Mouse (Mus musculus): ENCODE measurements at regions not wholly inside any gene's neighbourhood (a gene's known extent, or its start where the extent isn't known, plus 50 kb on each side); places are given as distances from the start of the nearest gene placed in this dataset.
A peak's percentile ranks its signal among the peaks of the same experiment; 100 is the strongest.

DNA sequence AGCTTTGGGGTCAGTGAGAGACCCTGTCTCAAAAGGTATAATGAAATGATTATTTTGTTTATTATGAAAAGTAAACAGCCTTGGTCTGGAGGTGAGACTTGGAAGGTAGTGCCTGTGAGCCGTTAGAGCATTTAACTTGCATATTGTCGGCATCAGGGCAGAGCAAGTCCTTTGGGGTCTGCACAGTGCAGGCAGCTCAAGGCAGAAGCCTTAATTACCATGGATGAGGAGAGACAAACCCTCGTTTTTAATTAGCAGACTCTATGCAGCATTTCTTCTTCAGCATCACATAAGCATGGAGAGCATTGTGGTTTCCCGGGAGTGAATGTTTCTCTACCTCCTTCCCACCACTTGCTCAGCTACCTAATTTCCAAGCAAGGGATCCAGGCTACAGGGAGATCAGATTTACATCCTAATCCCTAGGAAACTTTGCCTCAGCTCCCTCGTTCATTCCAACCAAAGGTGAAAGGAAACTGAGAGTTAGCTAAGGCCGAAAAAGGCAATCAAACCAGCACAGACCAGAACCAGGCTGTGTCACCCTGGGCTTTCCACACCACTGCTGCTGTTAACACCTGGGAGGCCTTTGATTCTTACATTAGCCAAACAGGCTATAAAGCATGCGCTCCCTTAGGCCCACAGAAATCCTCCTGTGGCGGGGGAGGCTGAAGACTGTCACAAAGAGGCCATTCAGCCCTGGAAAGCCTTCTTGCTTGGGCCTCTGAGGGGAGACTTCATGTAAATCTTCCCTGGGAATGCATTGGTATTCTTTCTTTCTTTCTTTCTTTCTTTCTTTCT, 120.9 kb upstream of the Trib2 start:
- Histone ChIP-seq H3K27me3 (ENCODE audit: control insufficient read depth, insufficient read depth, low read length) (no peaks in the 10 kb centered on the region), H3K4me1 (ENCODE audit: control insufficient read depth, insufficient read depth, low read length) (no peaks in the 10 kb centered on the region), H3K4me2 (ENCODE audit: low read depth, low read length) (no peak overlapping the region), H3K36me3 (ENCODE audit: control insufficient read depth, insufficient read depth, low read length) (no peaks in the 10 kb centered on the region), H3K27ac (ENCODE audit: low read depth, low read length) (no peak overlapping the region), H3K4me3 (ENCODE audit: low read depth, low read length) (no peak overlapping the region), H3K9me3 (ENCODE audit: control insufficient read depth, low read length) (no peaks in the 10 kb centered on the region), H3K9ac (replicated peaks; ENCODE audit: low read depth, low read length) (no peak overlapping the region)
- peak; percentile 71; the same call in 1 of the 2 replicates for ATAC-seq (ENCODE audit: low read depth)
- WGBS, result 31% methylated on average over 8 of the region's 8 CpGs

- Histone ChIP-seq H3K27me3 (ENCODE audit: control insufficient read depth, insufficient read depth, low read length) (no peaks in the 10 kb centered on the region), H3K4me3 (ENCODE audit: low read depth, low read length) (no peak overlapping the region), H3K27ac (ENCODE audit: low read depth, low read length) (no peak overlapping the region), H3K4me1 (ENCODE audit: control insufficient read depth, insufficient read depth, low read length) (no peaks in the 10 kb centered on the region), H3K9ac (replicated peaks; ENCODE audit: low read depth, low read length) (no peak overlapping the region), H3K9me3 (ENCODE audit: control insufficient read depth, low read length) (no peaks in the 10 kb centered on the region), H3K4me2 (ENCODE audit: low read depth, low read length) (no peak overlapping the region), H3K36me3 (ENCODE audit: control insufficient read depth, insufficient read depth, low read length) (no peaks in the 10 kb centered on the region)
- 95% methylated on average over 4 of the region's 4 CpGs for WGBS
- ATAC-seq (ENCODE audit: low read depth), result no peak
Observed at GRCm38 (mm10) chr12:15932067-15932466, 115.3 kb upstream of the Trib2 start.

- H3K4me3 ChIP-seq (ENCODE audit: low read depth, low read length), result no peak overlapping the region
- no peaks in the 10 kb centered on the region for H3K36me3 ChIP-seq (ENCODE audit: control insufficient read depth, insufficient read depth, low read length)
- no peak overlapping the region for H3K4me2 ChIP-seq (ENCODE audit: low read depth, low read length)
- 96% methylated on average over 4 of the region's 4 CpGs for WGBS
- no peak for ATAC-seq (ENCODE audit: low read depth)
- no peaks in the 10 kb centered on the region for H3K9me3 ChIP-seq (ENCODE audit: control insufficient read depth, low read length)
- H3K4me1 ChIP-seq (ENCODE audit: control insufficient read depth, insufficient read depth, low read length), result no peaks in the 10 kb centered on the region
- H3K9ac ChIP-seq (replicated peaks; ENCODE audit: low read depth, low read length), result no peak overlapping the region
- no peak overlapping the region for H3K27ac ChIP-seq (ENCODE audit: low read depth, low read length)
- H3K27me3 ChIP-seq (ENCODE audit: control insufficient read depth, insufficient read depth, low read length), result no peaks in the 10 kb centered on the region
Observed at GRCm38 (mm10) chr12:15931535-15931934, 114.8 kb upstream of the Trib2 start.

- H3K4me2 ChIP-seq (ENCODE audit: low read depth, low read length), result no peak overlapping the region
- no peaks in the 10 kb centered on the region for H3K4me1 ChIP-seq (ENCODE audit: control insufficient read depth, insufficient read depth, low read length)
- 98% methylated on average over 3 of the region's 3 CpGs for WGBS
- no peak overlapping the region for H3K4me3 ChIP-seq (ENCODE audit: low read depth, low read length)
- H3K27me3 ChIP-seq (ENCODE audit: control insufficient read depth, insufficient read depth, low read length), result no peaks in the 10 kb centered on the region
- H3K27ac ChIP-seq (ENCODE audit: low read depth, low read length), result no peak overlapping the region
- no peak overlapping the region for H3K9ac ChIP-seq (replicated peaks; ENCODE audit: low read depth, low read length)
- H3K36me3 ChIP-seq (ENCODE audit: control insufficient read depth, insufficient read depth, low read length), result no peaks in the 10 kb centered on the region
- H3K9me3 ChIP-seq (ENCODE audit: control insufficient read depth, low read length), result no peaks in the 10 kb centered on the region
- ATAC-seq (ENCODE audit: low read depth), result no peak
Observed at GRCm38 (mm10) chr12:15930155-15930554, 113.4 kb upstream of the Trib2 start.

DNA sequence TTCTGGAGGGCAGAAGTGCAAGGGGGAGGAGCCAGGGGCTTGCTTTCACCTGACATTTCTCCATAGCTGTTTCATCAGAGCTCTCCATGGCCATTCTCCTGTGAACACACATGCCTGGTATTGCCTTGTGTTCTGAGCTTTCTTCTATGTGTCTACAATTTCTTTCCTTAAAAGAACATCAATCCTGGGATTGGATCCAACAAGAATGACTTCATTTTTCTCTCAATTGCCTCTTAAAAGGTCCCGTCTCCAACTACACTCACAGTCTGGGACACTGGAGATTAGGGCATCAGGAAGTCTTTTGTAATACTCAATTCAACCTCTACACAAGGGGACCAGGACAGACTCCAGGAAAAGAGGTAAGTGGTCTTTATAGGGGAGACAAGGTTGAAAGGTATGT, 112.8 kb upstream of the Trib2 start:
- Histone ChIP-seq H3K9ac (replicated peaks; ENCODE audit: low read depth, low read length) (no peak overlapping the region), H3K27me3 (ENCODE audit: control insufficient read depth, insufficient read depth, low read length) (no peaks in the 10 kb centered on the region), H3K27ac (ENCODE audit: low read depth, low read length) (no peak overlapping the region), H3K4me3 (ENCODE audit: low read depth, low read length) (no peak overlapping the region), H3K9me3 (ENCODE audit: control insufficient read depth, low read length) (no peaks in the 10 kb centered on the region), H3K4me1 (ENCODE audit: control insufficient read depth, insufficient read depth, low read length) (no peaks in the 10 kb centered on the region), H3K36me3 (ENCODE audit: control insufficient read depth, insufficient read depth, low read length) (no peaks in the 10 kb centered on the region), H3K4me2 (ENCODE audit: low read depth, low read length) (no peak overlapping the region)
- no peak for ATAC-seq (ENCODE audit: low read depth)
- 89% methylated on average over 1 of the region's 1 CpGs for WGBS

GRCm38 (mm10) chr12:15918291-15918690, 101.6 kb upstream of the Trib2 start:
- Histone ChIP-seq H3K27me3 (ENCODE audit: control insufficient read depth, insufficient read depth, low read length) (no peaks in the 10 kb centered on the region), H3K4me3 (ENCODE audit: low read depth, low read length) (no peak overlapping the region), H3K36me3 (ENCODE audit: control insufficient read depth, insufficient read depth, low read length) (no peaks in the 10 kb centered on the region), H3K27ac (ENCODE audit: low read depth, low read length) (no peak overlapping the region), H3K9me3 (ENCODE audit: control insufficient read depth, low read length) (no peaks in the 10 kb centered on the region), H3K4me2 (ENCODE audit: low read depth, low read length) (no peak overlapping the region), H3K9ac (replicated peaks; ENCODE audit: low read depth, low read length) (no peak overlapping the region), H3K4me1 (ENCODE audit: control insufficient read depth, insufficient read depth, low read length) (no peaks in the 10 kb centered on the region)
- no peak for ATAC-seq (ENCODE audit: low read depth)
- 86% methylated on average over 1 of the region's 1 CpGs for WGBS

DNA sequence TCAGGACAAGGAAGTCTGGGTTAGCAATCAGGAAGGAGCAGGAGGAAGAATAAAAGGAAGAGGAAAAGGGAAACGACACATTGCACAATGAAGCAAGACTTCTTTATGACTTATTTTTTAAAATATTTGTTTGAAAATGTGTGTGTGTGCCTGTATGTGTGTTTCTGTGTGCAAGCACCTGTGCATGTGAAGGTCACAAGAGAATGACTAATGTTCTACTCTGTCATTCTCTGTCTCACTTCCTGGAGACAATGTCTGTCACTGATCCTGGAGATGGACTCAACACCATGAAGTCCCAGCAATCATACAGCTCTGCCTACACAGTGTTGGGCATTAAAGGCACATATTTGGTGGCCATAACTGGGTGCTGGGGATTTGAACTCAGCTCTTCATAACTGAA, 96.2 kb upstream of the Trib2 start:
- Histone ChIP-seq H3K4me2 (ENCODE audit: low read depth, low read length) (no peak overlapping the region), H3K4me1 (ENCODE audit: control insufficient read depth, insufficient read depth, low read length) (no peaks in the 10 kb centered on the region), H3K9ac (replicated peaks; ENCODE audit: low read depth, low read length) (no peak overlapping the region), H3K27me3 (ENCODE audit: control insufficient read depth, insufficient read depth, low read length) (no peaks in the 10 kb centered on the region), H3K36me3 (ENCODE audit: control insufficient read depth, insufficient read depth, low read length) (no peaks in the 10 kb centered on the region), H3K27ac (ENCODE audit: low read depth, low read length) (no peak overlapping the region), H3K9me3 (ENCODE audit: control insufficient read depth, low read length) (no peaks in the 10 kb centered on the region), H3K4me3 (ENCODE audit: low read depth, low read length) (no peak overlapping the region)
- no peak for ATAC-seq (ENCODE audit: low read depth)
- 94% methylated on average over 1 of the region's 1 CpGs for WGBS

DNA sequence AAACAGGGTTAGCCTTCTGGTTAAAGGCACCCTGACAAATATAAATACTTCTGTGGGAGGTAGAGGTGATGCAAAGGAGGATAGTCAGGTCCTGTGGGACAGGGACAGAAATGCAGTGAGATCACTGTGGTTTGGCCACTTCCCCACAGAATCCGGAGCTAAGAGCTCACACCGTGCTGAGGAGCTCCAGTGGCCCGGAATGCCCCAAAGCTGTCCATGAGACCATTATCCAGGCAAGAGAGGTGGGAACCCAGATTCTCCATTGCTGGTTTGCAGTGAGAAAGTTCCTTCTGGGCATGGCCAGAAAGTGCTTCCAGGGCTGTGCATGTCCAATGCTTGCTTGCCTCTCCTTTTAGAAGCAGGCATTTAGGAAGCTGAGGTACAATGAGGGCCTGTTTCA, 95.8 kb upstream of the Trib2 start:
- no peak for ATAC-seq (ENCODE audit: low read depth)
- 93% methylated on average over 3 of the region's 3 CpGs for WGBS
- no peaks in the 10 kb centered on the region for H3K9me3 ChIP-seq (ENCODE audit: control insufficient read depth, low read length)

DNA sequence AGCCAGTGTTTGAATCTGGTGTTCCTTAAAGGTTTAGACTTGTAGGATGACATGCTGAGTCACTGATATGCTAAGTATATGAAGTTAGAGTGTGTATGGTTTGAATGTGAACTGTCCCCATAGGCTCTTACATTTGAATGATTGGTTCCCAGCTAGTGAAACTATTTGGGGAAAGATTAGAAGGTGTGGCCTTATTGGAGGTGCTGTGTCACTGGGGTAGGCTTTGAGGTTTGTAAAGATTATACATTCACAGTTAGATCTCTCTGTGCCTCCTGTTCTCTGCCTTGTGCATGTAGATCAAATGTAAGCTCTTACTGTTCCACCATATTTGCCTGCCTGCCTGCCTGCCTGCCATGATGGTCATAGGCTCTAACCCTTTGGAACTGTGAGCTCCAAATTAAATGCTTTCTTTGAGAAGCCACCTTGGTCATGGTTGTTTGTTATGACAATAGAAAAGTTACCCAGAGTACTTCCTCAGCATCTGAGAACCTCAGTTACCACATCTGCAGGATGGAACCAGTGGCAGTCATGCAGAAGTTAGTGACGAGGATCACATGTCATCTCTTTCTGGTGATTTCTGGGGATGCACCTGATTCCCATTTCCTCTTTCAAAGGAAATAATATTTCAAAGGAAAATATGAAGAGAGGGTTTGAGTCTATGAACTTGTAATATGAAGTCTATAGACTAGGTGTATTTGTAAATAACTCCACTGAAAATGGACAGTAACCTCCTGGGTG, 94.7 kb upstream of the Trib2 start:
- Histone ChIP-seq H3K36me3 (ENCODE audit: control insufficient read depth, insufficient read depth, low read length) (no peaks in the 10 kb centered on the region), H3K27ac (ENCODE audit: low read depth, low read length) (no peak overlapping the region), H3K4me2 (ENCODE audit: low read depth, low read length) (no peak overlapping the region), H3K4me3 (ENCODE audit: low read depth, low read length) (no peak overlapping the region), H3K9me3 (ENCODE audit: control insufficient read depth, low read length) (no peaks in the 10 kb centered on the region), H3K4me1 (ENCODE audit: control insufficient read depth, insufficient read depth, low read length) (no peaks in the 10 kb centered on the region), H3K27me3 (ENCODE audit: control insufficient read depth, insufficient read depth, low read length) (no peaks in the 10 kb centered on the region), H3K9ac (replicated peaks; ENCODE audit: low read depth, low read length) (no peak overlapping the region)
- WGBS, result 87% methylated on average over 1 of the region's 1 CpGs
- ATAC-seq (ENCODE audit: low read depth), result no peak

More for the DNA sequence above, 95.8 kb upstream of the Trib2 start:
- Histone ChIP-seq H3K4me3 (ENCODE audit: low read depth, low read length) (no peak overlapping the region), H3K4me1 (ENCODE audit: control insufficient read depth, insufficient read depth, low read length) (no peaks in the 10 kb centered on the region), H3K27ac (ENCODE audit: low read depth, low read length) (no peak overlapping the region), H3K36me3 (ENCODE audit: control insufficient read depth, insufficient read depth, low read length) (no peaks in the 10 kb centered on the region), H3K9ac (replicated peaks; ENCODE audit: low read depth, low read length) (no peak overlapping the region), H3K27me3 (ENCODE audit: control insufficient read depth, insufficient read depth, low read length) (no peaks in the 10 kb centered on the region), H3K4me2 (ENCODE audit: low read depth, low read length) (no peak overlapping the region)

Measured in neural tube, embryonic 14.5 days (tissue).